Mouse (Mus musculus): ENCODE results near the gene C1d. TPM values are rescaled to one million over a fixed set of nuclear protein-coding genes. Genes with fewer than 3 reads are reported as not detected.
A peak's percentile ranks its signal among the peaks of the same experiment; 100 is the strongest.
"Not testable (repeated sequence)": the region's sequence is repeated elsewhere in the genome, so short reads cannot be mapped to it uniquely, and the experiment has no call there.

C1d gene
- 63.4 and 64.5 TPM in 2 replicates for total RNA-seq (2021)
- long read RNA-seq, transcript C1d-201 (5 exons, 2,981 nt), result major isoform, 67 of 71 reads
- long read RNA-seq, partial matches to known transcripts, result 0 of 71 reads
- long read RNA-seq, other reads (novel, unspliced or antisense), result 4 of 71 reads

- peak; percentile 97 for DNase-seq
Measured at GRCm38 (mm10) chr11:17257443-17257842, at the start of gene C1d. C1d (plus strand) TSS chr11:17257579.

GRCm38 (mm10) chr11:17211258-17212140 lies 45.9 kb upstream of the C1d start, which contains the start of gene Pno1:
Pno1 (minus strand) TSS chr11:17211568.
- peak; percentile 95 for DNase-seq

GRCm38 (mm10) chr11:17212141-17212495 lies 45.3 kb upstream of the C1d start:
- DNase-seq, result no peak

GRCm38 (mm10) chr11:17212903-17213509 lies 44.4 kb upstream of the C1d start:
- DNase-seq, result no peak

GRCm38 (mm10) chr11:17215475-17215874 lies 41.9 kb upstream of the C1d start:
- no peak for DNase-seq

- no peak for DNase-seq
Measured at GRCm38 (mm10) chr11:17221126-17221525, 36.3 kb upstream of the C1d start.

- no peak for DNase-seq
Measured at GRCm38 (mm10) chr11:17232792-17233191, 24.6 kb upstream of the C1d start.

GRCm38 (mm10) chr11:17236449-17237037 lies 20.8 kb upstream of the C1d start:
- no peak for DNase-seq

GRCm38 (mm10) chr11:17238598-17238997 lies 18.8 kb upstream of the C1d start:
- DNase-seq, result not testable (repeated sequence)

GRCm38 (mm10) chr11:17248715-17249114 lies 8.7 kb upstream of the C1d start:
- no peak for DNase-seq

- no peak for DNase-seq
Measured at GRCm38 (mm10) chr11:17256813-17257365, 490 bp upstream of the C1d start.

GRCm38 (mm10) chr11:17257861-17258260 lies 482 bp downstream of the C1d start:
- peak; percentile 31 for DNase-seq

- no peak for DNase-seq
Measured at GRCm38 (mm10) chr11:17267176-17267575, 9.8 kb downstream of the C1d start.

GRCm38 (mm10) chr11:17268801-17269200 lies 11.4 kb downstream of the C1d start:
- DNase-seq, result no peak

GRCm38 (mm10) chr11:17279959-17280358 lies 22.6 kb downstream of the C1d start:
- DNase-seq, result peak; percentile 27

- peak; percentile 43 for DNase-seq
Measured at GRCm38 (mm10) chr11:17284055-17284454, 26.7 kb downstream of the C1d start.

GRCm38 (mm10) chr11:17288884-17289283 lies 31.5 kb downstream of the C1d start:
- no peak for DNase-seq

- peak; percentile 72 for DNase-seq
Measured at GRCm38 (mm10) chr11:17306007-17306891, 48.9 kb downstream of the C1d start.

- no peak for DNase-seq
Measured at GRCm38 (mm10) chr11:17307457-17307856, 50.1 kb downstream of the C1d start.
